Mouse (Mus musculus) G1E (cell line): ENCODE data around the gene Egfem1. TPM values are rescaled to one million over a fixed set of nuclear protein-coding genes. Genes with fewer than 3 reads are reported as not detected.

Experiments used
- ATAC-seq: 2 replicates; pipeline ENCODE4 v1.8.0; 2016; ENCODE audit warnings: mild to moderate bottlenecking; ENCODE audit not compliant: insufficient number of reproducible peaks, poor library complexity, low FRiP score, severe bottlenecking; ENCODE audit errors: extremely low read depth
- DNase-seq: peaks from one replicate; pipeline ENCODE4 v3.0.0; 2012; ENCODE audit warnings: low spot score
- H3K27me3 ChIP-seq: 2 replicates; pipeline ENCODE4 v1.6.1; 2012; ENCODE audit warnings: mild to moderate bottlenecking, low read length, inconsistent platforms; ENCODE audit not compliant: insufficient read depth
- H3K36me3 ChIP-seq: replicated peaks from 2 replicates; pipeline ENCODE3; 2012; ENCODE audit warnings: mild to moderate bottlenecking, inconsistent platforms
- H3K4me1 ChIP-seq: 2 replicates; pipeline ENCODE4 v1.6.1; 2012; ENCODE audit warnings: low read depth, low read length, inconsistent platforms, mixed read lengths; ENCODE audit not compliant: insufficient read depth
- H3K4me3 ChIP-seq: 2 replicates; pipeline ENCODE4 v1.5.1; 2012; ENCODE audit warnings: low read depth, mild to moderate bottlenecking, inconsistent platforms, low read length, moderate library complexity, mixed read lengths
- H3K9me3 ChIP-seq: replicated peaks from 2 replicates; pipeline ENCODE4 v1.6.1; 2012; ENCODE audit warnings: inconsistent platforms
- CTCF ChIP-seq: IDR thresholded peaks from 2 replicates; pipeline ENCODE4 v1.5.1; 2012; ENCODE audit warnings: low read depth, low read length, inconsistent platforms, mixed read lengths
- GATA1 ChIP-seq: IDR thresholded peaks from 2 replicates; pipeline ENCODE4 v1.6.1; 2012; ENCODE audit warnings: borderline replicate concordance, low read length, inconsistent platforms, mixed read lengths
- GATA2 ChIP-seq: IDR thresholded peaks from 2 replicates; pipeline ENCODE4 v1.6.1; 2012; ENCODE audit warnings: low read depth, low read length, inconsistent platforms, borderline replicate concordance
- POLR2AphosphoS5 ChIP-seq: IDR thresholded peaks from 2 replicates; pipeline ENCODE4 v1.6.1; 2012; ENCODE audit warnings: low read depth, low read length, inconsistent platforms; ENCODE audit not compliant: insufficient replicate concordance
- TAL1 ChIP-seq: conservative IDR thresholded peaks from 2 replicates; pipeline ENCODE4 v1.6.1; 2012; ENCODE audit warnings: low read depth, low read length, inconsistent platforms, mixed read lengths
- polyA plus RNA-seq: library from polyadenylated mRNA; stranded (reverse); fragments of >175 nt; gene quantifications from 2 replicates; pipeline ENCODE4 v1.2.3, GENCODE M21; 2012
- total RNA-seq, 2 experiments: library from RNA; stranded (forward) in 1 of 2; stranded (reverse) in 1 of 2; fragments of 200-1000 nt in 1 of 2; fragments of >200 nt in 1 of 2; fragmentation: Nextera tagmentation in 1 of 2; gene quantifications; 2 replicates each; pipeline ENCODE4 v1.2.3; 2014 to 2017

Gene Egfem1
- total and polyA plus RNA-seq, 3 experiments: 0.22 TPM; not detected in 2

DNA sequence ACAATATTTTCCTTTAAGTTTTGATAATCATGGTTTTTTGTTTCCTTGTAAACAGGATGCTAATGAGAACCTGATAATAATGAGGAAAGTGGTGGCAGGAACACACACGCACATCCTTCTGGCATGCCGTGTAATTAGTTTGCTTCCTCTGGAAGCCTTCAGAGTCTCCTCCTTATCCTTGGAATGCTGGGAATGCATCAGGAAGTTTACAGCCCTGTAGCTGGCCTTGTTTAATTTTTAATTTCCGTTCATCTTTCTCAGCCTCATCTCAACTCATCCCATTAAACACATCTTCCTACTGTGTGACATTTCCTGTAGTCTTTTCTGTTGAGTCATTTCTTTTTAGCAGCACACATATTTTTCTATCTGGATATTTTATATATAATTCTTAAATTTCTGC is 161.8 kb downstream of the Egfem1 start:
- H3K27me3 ChIP-seq: no peaks in the 10 kb centered on the region
- ATAC-seq: no peak
- H3K9me3 ChIP-seq: no peaks in the 10 kb centered on the region
- no peak for DNase-seq
- H3K4me3 ChIP-seq: no peak overlapping the region
- no peaks in the 10 kb centered on the region for H3K4me1 ChIP-seq
- TF ChIP-seq GATA2: no peak
- TF ChIP-seq GATA1: no peak
- no peak for TF ChIP-seq CTCF
- no peak for TF ChIP-seq POLR2AphosphoS5
- TF ChIP-seq TAL1: no peak
- H3K36me3 ChIP-seq: no peaks in the 10 kb centered on the region

DNA sequence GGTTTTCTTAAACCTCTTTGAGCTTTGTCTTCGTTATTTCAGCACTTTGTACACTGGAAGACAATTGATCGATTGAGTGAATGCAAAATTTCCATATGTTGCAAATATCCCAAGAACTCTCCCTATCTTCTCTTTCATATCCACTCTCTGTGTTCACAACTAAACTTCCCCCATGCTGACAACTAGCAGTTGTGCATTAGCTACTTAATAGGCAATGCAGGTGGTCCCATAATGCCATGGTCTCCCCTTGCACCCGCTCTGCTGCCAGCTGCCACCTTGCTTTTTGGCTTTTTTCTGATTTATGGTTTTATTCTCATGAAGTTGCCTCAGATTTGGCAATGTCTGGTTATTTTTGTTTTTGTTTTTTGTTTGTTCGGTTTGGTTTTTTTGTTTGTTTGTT is 209.8 kb downstream of the Egfem1 start:
- Histone ChIP-seq H3K9me3 (no peaks in the 10 kb centered on the region), H3K4me3 (no peak overlapping the region), H3K27me3 (no peaks in the 10 kb centered on the region), H3K4me1 (no peaks in the 10 kb centered on the region), H3K36me3 (no peaks in the 10 kb centered on the region)
- TF ChIP-seq GATA2 (no peak), CTCF (no peak), TAL1 (no peak), GATA1 (no peak), POLR2AphosphoS5 (no peak)
- DNase-seq (no peak), ATAC-seq (no peak)

DNA sequence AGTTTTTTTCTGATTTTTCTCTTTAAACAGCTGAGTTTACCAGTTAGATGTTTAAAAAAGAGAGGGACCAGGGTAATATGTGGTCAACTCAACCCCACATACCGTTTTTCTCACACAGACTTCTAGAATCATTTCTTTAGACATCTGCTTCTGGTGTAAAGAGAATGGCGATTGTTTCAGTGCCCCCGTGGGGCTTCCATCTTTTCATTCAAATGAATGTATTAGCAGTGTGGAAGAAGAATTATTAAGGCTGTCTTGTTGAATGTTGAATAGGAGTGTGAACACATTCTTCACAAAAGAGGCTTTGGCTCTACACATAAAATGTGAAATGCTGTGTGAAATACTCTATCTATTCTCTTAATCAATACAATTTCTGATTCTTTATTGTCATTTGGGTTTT is 210.4 kb downstream of the Egfem1 start:
- no peaks in the 10 kb centered on the region for H3K27me3 ChIP-seq
- ATAC-seq (no peak), DNase-seq (no peak)
- no peak overlapping the region for H3K4me3 ChIP-seq
- TF ChIP-seq TAL1 (no peak), CTCF (no peak), GATA2 (no peak), GATA1 (no peak), POLR2AphosphoS5 (no peak)
- H3K36me3 ChIP-seq: no peaks in the 10 kb centered on the region
- H3K4me1 ChIP-seq: no peaks in the 10 kb centered on the region
- H3K9me3 ChIP-seq: no peaks in the 10 kb centered on the region

DNA sequence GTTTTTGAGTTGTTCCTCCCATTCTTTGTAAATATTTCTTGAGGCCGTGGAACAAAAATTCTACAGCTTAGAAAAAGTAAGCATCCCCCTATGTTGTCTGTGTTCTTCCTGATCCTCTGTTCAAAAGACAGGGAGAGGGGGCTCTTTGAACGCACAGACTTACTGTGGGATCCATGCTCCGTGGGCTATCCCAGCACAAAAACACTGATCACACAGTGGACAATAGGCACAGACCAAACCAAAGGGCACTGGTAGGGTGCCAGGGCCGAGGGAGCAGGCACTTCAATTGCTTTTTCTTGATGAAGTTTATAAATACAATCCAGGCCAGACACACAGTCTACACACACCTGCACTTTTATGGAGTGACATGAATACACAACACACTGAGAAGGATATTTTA is 211.4 kb downstream of the Egfem1 start:
- H3K9me3 ChIP-seq: no peaks in the 10 kb centered on the region

DNA sequence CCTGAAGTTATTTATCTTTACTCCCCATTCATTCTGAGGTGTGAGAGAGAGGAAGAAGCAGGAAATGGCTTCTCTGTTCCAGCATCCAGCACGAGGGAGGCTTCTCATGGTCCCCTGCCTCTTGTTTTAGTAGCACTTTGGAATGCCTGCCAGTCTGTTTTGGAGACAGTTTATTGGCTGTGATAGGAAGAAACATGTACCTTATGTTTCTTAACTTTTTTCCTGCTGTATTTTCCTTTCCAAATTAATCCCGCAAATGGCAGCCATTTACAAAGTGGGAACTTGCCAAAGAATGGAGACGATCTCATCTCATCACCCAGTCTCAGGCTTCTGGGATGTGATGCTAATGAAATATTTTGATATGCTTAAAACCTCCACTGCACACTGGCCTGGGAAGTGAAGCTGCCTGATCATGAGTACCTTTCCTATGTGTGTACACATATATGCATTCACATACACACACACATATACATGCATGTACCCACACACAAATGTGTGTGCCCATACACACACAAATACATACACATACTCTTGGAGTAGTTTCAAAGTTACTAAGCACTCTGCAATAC is 260.5 kb downstream of the Egfem1 start:
- ATAC-seq (no peak), DNase-seq (no peak)
- no peak overlapping the region for H3K4me3 ChIP-seq
- H3K9me3 ChIP-seq: no peaks in the 10 kb centered on the region
- H3K27me3 ChIP-seq: no peaks in the 10 kb centered on the region
- no peaks in the 10 kb centered on the region for H3K4me1 ChIP-seq
- TF ChIP-seq TAL1 (no peak), CTCF (no peak), GATA2 (no peak), POLR2AphosphoS5 (no peak), GATA1 (no peak)
- H3K36me3 ChIP-seq: no peaks in the 10 kb centered on the region

More for the DNA sequence above, 211.4 kb downstream of the Egfem1 start:
- Histone ChIP-seq H3K4me1 (no peaks in the 10 kb centered on the region), H3K4me3 (no peak overlapping the region), H3K27me3 (no peaks in the 10 kb centered on the region), H3K36me3 (no peaks in the 10 kb centered on the region)
- TF ChIP-seq CTCF: no peak
- TF ChIP-seq GATA1: no peak
- no peak for TF ChIP-seq TAL1
- no peak for TF ChIP-seq GATA2
- no peak for TF ChIP-seq POLR2AphosphoS5
- ATAC-seq: no peak
- DNase-seq: no peak

DNA sequence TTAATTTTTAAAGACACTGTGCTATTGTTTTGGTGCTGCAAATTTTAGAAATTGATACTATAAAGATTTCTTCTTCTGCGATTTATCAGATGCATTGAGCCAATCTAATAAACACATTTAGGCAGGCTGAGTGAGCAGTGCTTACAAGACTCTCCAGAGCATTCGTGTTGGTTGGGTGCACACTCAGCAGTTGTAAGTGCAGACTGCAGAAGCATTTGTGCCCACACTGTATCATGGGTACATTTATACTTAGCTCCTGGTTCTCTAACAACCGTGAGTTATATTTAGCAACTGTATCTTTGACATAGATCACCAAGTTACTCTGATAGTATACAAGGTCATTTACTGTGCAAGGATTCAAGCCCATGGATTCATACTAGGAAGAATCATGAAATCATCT is 264.0 kb downstream of the Egfem1 start:
- Histone ChIP-seq H3K4me3 (no peak overlapping the region), H3K36me3 (no peaks in the 10 kb centered on the region), H3K9me3 (no peaks in the 10 kb centered on the region), H3K27me3 (no peaks in the 10 kb centered on the region), H3K4me1 (no peaks in the 10 kb centered on the region)
- ATAC-seq (no peak), DNase-seq (no peak)
- TF ChIP-seq POLR2AphosphoS5 (no peak), GATA1 (no peak), CTCF (no peak), GATA2 (no peak), TAL1 (no peak)

DNA sequence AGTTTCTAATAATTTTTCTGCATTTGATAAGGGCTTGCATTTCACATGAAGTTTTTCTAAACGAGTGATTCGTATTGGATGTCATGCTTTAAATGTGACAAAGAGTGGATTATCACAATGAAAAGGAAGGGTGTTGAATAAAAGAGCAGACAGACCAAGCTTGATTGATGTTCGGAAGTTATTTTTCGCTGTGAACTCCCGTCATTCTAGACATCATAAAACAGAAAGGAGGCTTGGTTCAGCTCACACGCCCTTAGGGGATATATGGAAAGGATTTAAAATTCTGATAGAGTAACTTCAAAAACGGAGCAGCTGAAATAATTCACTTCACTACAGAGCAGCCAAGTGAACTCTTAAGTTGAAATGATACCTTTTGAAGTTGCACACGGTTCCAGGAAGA is 285.1 kb downstream of the Egfem1 start:
- no peaks in the 10 kb centered on the region for H3K27me3 ChIP-seq
- H3K4me1 ChIP-seq: no peaks in the 10 kb centered on the region
- H3K4me3 ChIP-seq: no peak overlapping the region
- DNase-seq (no peak), ATAC-seq (no peak)
- H3K9me3 ChIP-seq: no peaks in the 10 kb centered on the region
- no peaks in the 10 kb centered on the region for H3K36me3 ChIP-seq
- no peak for TF ChIP-seq TAL1
- no peak for TF ChIP-seq CTCF
- no peak for TF ChIP-seq GATA2
